In the genomic region with DNA sequence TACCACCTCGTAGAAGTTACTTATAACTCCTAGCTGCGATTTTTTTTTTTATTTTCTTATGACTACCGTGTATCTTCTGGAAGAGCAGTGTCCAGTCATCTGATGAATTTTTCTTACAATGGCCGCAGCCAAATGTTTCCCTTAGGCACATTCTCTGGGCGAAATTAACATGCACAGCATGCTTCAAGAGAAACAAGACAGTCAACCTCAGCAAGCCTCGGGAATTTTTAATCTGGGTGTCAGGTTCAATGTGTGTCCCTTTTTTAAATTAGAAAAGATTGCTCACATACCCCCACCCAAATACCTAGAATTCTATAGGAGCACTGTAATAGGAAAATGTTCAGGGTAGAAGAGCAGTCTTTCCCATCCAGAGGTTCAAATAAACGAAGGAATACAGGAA, we compare ENCODE assay signal across 14 mouse cellular contexts.
"Had no signal": no experiment of that assay in that cellular context is flagged by ENCODE, and none has a peak within 500 bp of the region (broad histone marks: within the 10 kb centered on the region; RNA-seq: fewer than 3 reads in every experiment).

No protein-coding gene starts in this region.

- H3K4me2 ChIP-seq: limb, embryonic 12.5 days; liver, embryonic 15.5 days; midbrain, embryonic 15.5 days; neural tube, embryonic 15.5 days had no signal

- DNase-seq: kidney, adult 8-10 months; kidney, postnatal 25 days; lung, adult 2 months; lung, postnatal 36 days; right cerebral cortex, adult 18-20 months; right cerebral cortex, postnatal 25 days; thymus, adult 18-20 months; thymus, postnatal 14 days had no signal

- H3K9ac ChIP-seq: limb, embryonic 12.5 days; liver, embryonic 15.5 days; midbrain, embryonic 15.5 days; neural tube, embryonic 15.5 days had no signal

- H3K4me3 ChIP-seq: limb, embryonic 12.5 days; liver, embryonic 15.5 days; midbrain, embryonic 15.5 days; neural tube, embryonic 15.5 days had no signal

- H3K27me3 ChIP-seq: midbrain, embryonic 15.5 days had no signal

- H3K27ac ChIP-seq: limb, embryonic 12.5 days; liver, embryonic 15.5 days; midbrain, embryonic 15.5 days; neural tube, embryonic 15.5 days had no signal

- ATAC-seq: intestine, postnatal 0 days; lung, postnatal 0 days; midbrain, embryonic 15.5 days had no signal

- H3K36me3 ChIP-seq: limb, embryonic 12.5 days; liver, embryonic 15.5 days; midbrain, embryonic 15.5 days; neural tube, embryonic 15.5 days had no signal

- H3K9me3 ChIP-seq: limb, embryonic 12.5 days; liver, embryonic 15.5 days; midbrain, embryonic 15.5 days; neural tube, embryonic 15.5 days had no signal
